Mouse (Mus musculus): Measurements from ENCODE around the gene Lama5. TPM values are rescaled to one million over a fixed set of nuclear protein-coding genes. Genes with fewer than 3 reads are reported as not detected.

Lama5 gene
- polyA plus RNA-seq, 1 experiment from 2014 or later: 28.2 TPM

GRCm38 (mm10) chr2:180257001-180257521 lies 31.4 kb upstream of the Lama5 start, which contains the start of gene Rps21:
TSS of gene Rps21 (plus strand) at chr2:180257377.
- 0% methylated on average over 23 of the region's 38 CpGs for WGBS
- peak within 1 kb of the TSS; percentile 77 for H3K4me3 ChIP-seq (ENCODE audit: low read depth, low read length)

GRCm38 (mm10) chr2:180256296-180257000 lies 30.8 kb upstream of the Lama5 start:
- Histone ChIP-seq H3K4me1 (ENCODE audit: control insufficient read depth, insufficient read depth, low read length) (no peaks in the 10 kb centered on the region), H3K9me3 (ENCODE audit: control insufficient read depth, low read length) (no peaks in the 10 kb centered on the region), H3K4me2 (ENCODE audit: low read depth, low read length) (peak overlapping the region; percentile 73), H3K27me3 (replicated peaks; ENCODE audit: control insufficient read depth, insufficient read depth, low read length) (no peaks in the 10 kb centered on the region), H3K36me3 (ENCODE audit: control insufficient read depth, insufficient read depth, low read length) (peaks cover 32% of the 10 kb centered on the region), H3K9ac (ENCODE audit: low read depth, low read length) (peak overlapping the region; percentile 71), H3K27ac (replicated peaks; ENCODE audit: low read depth, low read length) (peak overlapping the region; percentile 80), H3K4me3 (ENCODE audit: low read depth, low read length) (peak overlapping the region; percentile 77)
- ATAC-seq (ENCODE audit: low read depth) (peak; percentile 48), DNase-seq (ENCODE audit: low spot score) (no peak)
- WGBS: 24% methylated on average over 26 of the region's 26 CpGs

More at GRCm38 (mm10) chr2:180257001-180257521, 31.4 kb upstream of the Lama5 start, which contains the start of gene Rps21:
- Histone ChIP-seq H3K27me3 (replicated peaks; ENCODE audit: control insufficient read depth, insufficient read depth, low read length) (no peaks in the 10 kb centered on the region), H3K27ac (replicated peaks; ENCODE audit: low read depth, low read length) (peak within 1 kb of the TSS; percentile 80), H3K4me2 (ENCODE audit: low read depth, low read length) (peak within 1 kb of the TSS; percentile 82), H3K9me3 (ENCODE audit: control insufficient read depth, low read length) (no peaks in the 10 kb centered on the region), H3K9ac (ENCODE audit: low read depth, low read length) (peak within 1 kb of the TSS; percentile 89), H3K36me3 (ENCODE audit: control insufficient read depth, insufficient read depth, low read length) (peaks cover 38% of the 10 kb centered on the region), H3K4me1 (ENCODE audit: control insufficient read depth, insufficient read depth, low read length) (no peaks in the 10 kb centered on the region)
- DNase-seq (ENCODE audit: low spot score) (peak; percentile 100), ATAC-seq (ENCODE audit: low read depth) (peak; percentile 97)

GRCm38 (mm10) chr2:180255701-180256100 lies 30.0 kb upstream of the Lama5 start:
- peak overlapping the region; percentile 77; the same call in 1 of the 2 replicates for H3K4me3 ChIP-seq (ENCODE audit: low read depth, low read length)
- H3K9me3 ChIP-seq (ENCODE audit: control insufficient read depth, low read length): no peaks in the 10 kb centered on the region
- H3K36me3 ChIP-seq (ENCODE audit: control insufficient read depth, insufficient read depth, low read length): peaks cover 25% of the 10 kb centered on the region
- no peaks in the 10 kb centered on the region for H3K4me1 ChIP-seq (ENCODE audit: control insufficient read depth, insufficient read depth, low read length)
- ATAC-seq (ENCODE audit: low read depth): no peak
- no peak for DNase-seq (ENCODE audit: low spot score)
- no peaks in the 10 kb centered on the region for H3K27me3 ChIP-seq (replicated peaks; ENCODE audit: control insufficient read depth, insufficient read depth, low read length)
- no peak overlapping the region; the same call in 1 of the 2 replicates for H3K4me2 ChIP-seq (ENCODE audit: low read depth, low read length)
- no peak overlapping the region for H3K9ac ChIP-seq (ENCODE audit: low read depth, low read length)
- H3K27ac ChIP-seq (replicated peaks; ENCODE audit: low read depth, low read length): no peak overlapping the region
- 91% methylated on average over 9 of the region's 9 CpGs for WGBS

- Histone ChIP-seq H3K27me3 (replicated peaks; ENCODE audit: control insufficient read depth, insufficient read depth, low read length) (no peaks in the 10 kb centered on the region), H3K4me3 (ENCODE audit: low read depth, low read length) (no peak overlapping the region), H3K4me1 (ENCODE audit: control insufficient read depth, insufficient read depth, low read length) (no peaks in the 10 kb centered on the region), H3K9me3 (ENCODE audit: control insufficient read depth, low read length) (no peaks in the 10 kb centered on the region), H3K9ac (ENCODE audit: low read depth, low read length) (no peak overlapping the region), H3K27ac (replicated peaks; ENCODE audit: low read depth, low read length) (no peak overlapping the region), H3K4me2 (ENCODE audit: low read depth, low read length) (no peak overlapping the region), H3K36me3 (ENCODE audit: control insufficient read depth, insufficient read depth, low read length) (peaks cover 14% of the 10 kb centered on the region)
- 95% methylated on average over 5 of the region's 5 CpGs for WGBS
- no peak for DNase-seq (ENCODE audit: low spot score)
- no peak for ATAC-seq (ENCODE audit: low read depth)
These were observed 29.0 kb upstream of the Lama5 start for GRCm38 (mm10) chr2:180254436-180255209.

- WGBS: 47% methylated on average over 3 of the region's 3 CpGs
- Histone ChIP-seq H3K27ac (replicated peaks; ENCODE audit: low read depth, low read length) (no peak overlapping the region), H3K9ac (ENCODE audit: low read depth, low read length) (no peak overlapping the region), H3K36me3 (ENCODE audit: control insufficient read depth, insufficient read depth, low read length) (no peaks in the 10 kb centered on the region), H3K4me2 (ENCODE audit: low read depth, low read length) (no peak overlapping the region), H3K4me3 (ENCODE audit: low read depth, low read length) (no peak overlapping the region), H3K4me1 (ENCODE audit: control insufficient read depth, insufficient read depth, low read length) (no peaks in the 10 kb centered on the region), H3K27me3 (replicated peaks; ENCODE audit: control insufficient read depth, insufficient read depth, low read length) (no peaks in the 10 kb centered on the region), H3K9me3 (ENCODE audit: control insufficient read depth, low read length) (no peaks in the 10 kb centered on the region)
- DNase-seq (ENCODE audit: low spot score) (no peak), ATAC-seq (ENCODE audit: low read depth) (no peak)
These were observed 26.2 kb upstream of the Lama5 start for GRCm38 (mm10) chr2:180251838-180252237.

- no peak overlapping the region for H3K4me3 ChIP-seq (ENCODE audit: low read depth, low read length)
- H3K4me1 ChIP-seq (ENCODE audit: control insufficient read depth, insufficient read depth, low read length): no peaks in the 10 kb centered on the region
- no peak overlapping the region for H3K27ac ChIP-seq (replicated peaks; ENCODE audit: low read depth, low read length)
- H3K4me2 ChIP-seq (ENCODE audit: low read depth, low read length): no peak overlapping the region
- no peaks in the 10 kb centered on the region for H3K9me3 ChIP-seq (ENCODE audit: control insufficient read depth, low read length)
- WGBS: 31% methylated on average over 11 of the region's 11 CpGs
- no peaks in the 10 kb centered on the region for H3K27me3 ChIP-seq (replicated peaks; ENCODE audit: control insufficient read depth, insufficient read depth, low read length)
- no peak overlapping the region for H3K9ac ChIP-seq (ENCODE audit: low read depth, low read length)
- peak; percentile 89 for ATAC-seq (ENCODE audit: low read depth)
- DNase-seq (ENCODE audit: low spot score): peak; percentile 92
- H3K36me3 ChIP-seq (ENCODE audit: control insufficient read depth, insufficient read depth, low read length): no peaks in the 10 kb centered on the region
These were observed 25.4 kb upstream of the Lama5 start for GRCm38 (mm10) chr2:180250930-180251611.

GRCm38 (mm10) chr2:180248947-180249660 lies 23.4 kb upstream of the Lama5 start:
- DNase-seq (ENCODE audit: low spot score): no peak

GRCm38 (mm10) chr2:180247916-180248315 lies 22.3 kb upstream of the Lama5 start:
- H3K9ac ChIP-seq (ENCODE audit: low read depth, low read length): no peak overlapping the region

More at GRCm38 (mm10) chr2:180248947-180249660, 23.4 kb upstream of the Lama5 start:
- ATAC-seq (ENCODE audit: low read depth): no peak
- Histone ChIP-seq H3K36me3 (ENCODE audit: control insufficient read depth, insufficient read depth, low read length) (no peaks in the 10 kb centered on the region), H3K4me3 (ENCODE audit: low read depth, low read length) (no peak overlapping the region), H3K27me3 (replicated peaks; ENCODE audit: control insufficient read depth, insufficient read depth, low read length) (no peaks in the 10 kb centered on the region), H3K4me1 (ENCODE audit: control insufficient read depth, insufficient read depth, low read length) (no peaks in the 10 kb centered on the region), H3K4me2 (ENCODE audit: low read depth, low read length) (no peak overlapping the region), H3K9ac (ENCODE audit: low read depth, low read length) (no peak overlapping the region), H3K9me3 (ENCODE audit: control insufficient read depth, low read length) (no peaks in the 10 kb centered on the region), H3K27ac (replicated peaks; ENCODE audit: low read depth, low read length) (no peak overlapping the region)
- 61% methylated on average over 8 of the region's 9 CpGs for WGBS

More at GRCm38 (mm10) chr2:180247916-180248315, 22.3 kb upstream of the Lama5 start:
- H3K9me3 ChIP-seq (ENCODE audit: control insufficient read depth, low read length): no peaks in the 10 kb centered on the region
- ATAC-seq (ENCODE audit: low read depth): no peak
- DNase-seq (ENCODE audit: low spot score): no peak
- H3K36me3 ChIP-seq (ENCODE audit: control insufficient read depth, insufficient read depth, low read length): no peaks in the 10 kb centered on the region
- no peak overlapping the region for H3K27ac ChIP-seq (replicated peaks; ENCODE audit: low read depth, low read length)
- H3K4me3 ChIP-seq (ENCODE audit: low read depth, low read length): no peak overlapping the region
- no peak overlapping the region for H3K4me2 ChIP-seq (ENCODE audit: low read depth, low read length)
- H3K4me1 ChIP-seq (ENCODE audit: control insufficient read depth, insufficient read depth, low read length): no peaks in the 10 kb centered on the region
- 94% methylated on average over 5 of the region's 5 CpGs for WGBS
- no peaks in the 10 kb centered on the region for H3K27me3 ChIP-seq (replicated peaks; ENCODE audit: control insufficient read depth, insufficient read depth, low read length)
